Mouse (Mus musculus): Measurements from ENCODE around the gene Sh3kbp1. TPM values are rescaled to one million over a fixed set of nuclear protein-coding genes. Genes with fewer than 3 reads are reported as not detected.

The Sh3kbp1 gene
- total and polyA plus RNA-seq, 2 experiments from 2014 or later, result 46.7 to 58.8 TPM

DNA sequence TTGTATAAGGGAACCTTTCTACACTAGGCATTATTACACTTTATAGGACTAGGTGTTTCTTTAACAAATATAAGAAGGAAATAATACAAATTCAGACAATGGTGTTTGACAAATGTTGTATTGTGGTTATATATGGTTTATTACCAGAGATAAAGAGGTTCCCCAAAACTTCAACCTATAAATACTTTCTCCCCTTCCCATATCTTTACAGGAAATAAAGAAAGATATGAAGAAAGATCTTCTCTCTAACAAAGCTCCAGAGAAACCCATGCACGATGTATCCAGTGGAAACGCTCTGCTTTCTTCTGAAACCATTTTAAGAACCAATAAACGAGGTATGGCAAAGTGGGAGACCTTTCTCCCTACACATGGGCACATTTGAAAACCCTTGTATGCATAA lies 136.7 kb downstream of the Sh3kbp1 start:
- 83% methylated on average over 3 of the region's 3 CpGs for WGBS
- H3K27me3 ChIP-seq (ENCODE audit: insufficient read depth, low read length), result no peaks in the 10 kb centered on the region

DNA sequence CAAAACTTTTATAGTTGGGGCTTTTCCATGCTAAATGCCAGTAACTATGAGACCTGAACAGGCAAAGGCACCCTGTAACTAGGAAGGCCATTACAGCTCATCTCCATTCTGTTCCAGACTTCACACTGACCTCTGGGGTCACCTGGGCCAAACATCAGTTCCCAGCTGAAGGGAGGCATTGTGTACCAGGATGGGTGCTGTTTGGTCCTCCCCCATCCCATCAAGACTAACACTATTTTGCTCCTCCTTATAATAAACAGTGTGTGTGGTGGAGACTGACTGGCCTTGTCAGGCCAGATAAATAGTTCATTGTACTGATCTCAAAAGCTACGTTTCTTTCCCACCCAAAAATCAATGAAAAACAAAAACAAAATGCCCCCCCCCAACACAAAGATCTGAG lies 138.8 kb downstream of the Sh3kbp1 start:
- WGBS, result 42% methylated on average over 1 of the region's 1 CpGs
- no peak overlapping the region for H3K4me2 ChIP-seq (ENCODE audit: low read depth)
- no peaks in the 10 kb centered on the region for H3K9me3 ChIP-seq (ENCODE audit: low read length)
- no peaks in the 10 kb centered on the region for H3K27me3 ChIP-seq (ENCODE audit: insufficient read depth, low read length)
- H3K9ac ChIP-seq, result no peak overlapping the region
- no peak for TF ChIP-seq CTCF (IDR thresholded peaks at IDR 0.05; ENCODE audit: low read depth)
- H3K36me3 ChIP-seq (ENCODE audit: insufficient read depth), result no peaks in the 10 kb centered on the region
- H3K27ac ChIP-seq (ENCODE audit: low read depth, low read length), result no peak overlapping the region
- no peaks in the 10 kb centered on the region for H3K4me1 ChIP-seq (ENCODE audit: insufficient read depth)
- ATAC-seq (no peak), DNase-seq (no peak)
- H3K4me3 ChIP-seq (ENCODE audit: low read depth, low read length), result no peak overlapping the region

More for the DNA sequence above, 136.7 kb downstream of the Sh3kbp1 start:
- Histone ChIP-seq H3K4me2 (ENCODE audit: low read depth) (no peak overlapping the region), H3K9me3 (ENCODE audit: low read length) (no peaks in the 10 kb centered on the region), H3K27ac (ENCODE audit: low read depth, low read length) (no peak overlapping the region), H3K9ac (no peak overlapping the region), H3K4me3 (ENCODE audit: low read depth, low read length) (no peak overlapping the region), H3K36me3 (ENCODE audit: insufficient read depth) (no peaks in the 10 kb centered on the region), H3K4me1 (ENCODE audit: insufficient read depth) (no peaks in the 10 kb centered on the region)
- no peak for DNase-seq
- no peak for TF ChIP-seq CTCF (IDR thresholded peaks at IDR 0.05; ENCODE audit: low read depth)
- no peak for ATAC-seq

DNA sequence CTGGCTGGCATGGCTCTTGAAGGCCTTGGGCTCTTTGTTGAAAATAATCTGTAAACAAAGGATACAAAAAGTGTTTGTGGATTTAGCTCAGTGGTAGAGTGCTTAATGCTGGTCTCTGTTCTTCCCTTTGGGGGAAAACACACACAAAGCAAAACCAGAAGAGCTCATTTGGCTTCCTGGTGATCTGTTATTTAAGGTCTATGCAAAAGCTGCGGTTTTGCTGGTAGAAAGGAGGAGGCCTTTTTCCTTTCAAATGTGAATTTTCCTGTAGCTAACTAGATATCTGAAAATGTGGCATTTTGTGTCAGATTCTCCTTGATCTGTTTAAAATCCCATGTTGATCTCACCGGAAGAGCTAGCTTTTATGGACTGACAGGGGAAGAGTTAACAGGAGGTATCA lies 141.9 kb downstream of the Sh3kbp1 start:
- H3K9me3 ChIP-seq (ENCODE audit: low read length), result no peaks in the 10 kb centered on the region
- no peak for TF ChIP-seq CTCF (IDR thresholded peaks at IDR 0.05; ENCODE audit: low read depth)
- H3K27ac ChIP-seq (ENCODE audit: low read depth, low read length), result no peak overlapping the region
- WGBS, result 50% methylated on average over 2 of the region's 2 CpGs
- DNase-seq, result no peak
- no peaks in the 10 kb centered on the region for H3K36me3 ChIP-seq (ENCODE audit: insufficient read depth)
- ATAC-seq, result no peak
- H3K27me3 ChIP-seq (ENCODE audit: insufficient read depth, low read length), result no peaks in the 10 kb centered on the region
- H3K4me2 ChIP-seq (ENCODE audit: low read depth), result no peak overlapping the region
- H3K4me1 ChIP-seq (ENCODE audit: insufficient read depth), result no peaks in the 10 kb centered on the region
- H3K4me3 ChIP-seq (ENCODE audit: low read depth, low read length), result no peak overlapping the region
- H3K9ac ChIP-seq, result no peak overlapping the region

DNA sequence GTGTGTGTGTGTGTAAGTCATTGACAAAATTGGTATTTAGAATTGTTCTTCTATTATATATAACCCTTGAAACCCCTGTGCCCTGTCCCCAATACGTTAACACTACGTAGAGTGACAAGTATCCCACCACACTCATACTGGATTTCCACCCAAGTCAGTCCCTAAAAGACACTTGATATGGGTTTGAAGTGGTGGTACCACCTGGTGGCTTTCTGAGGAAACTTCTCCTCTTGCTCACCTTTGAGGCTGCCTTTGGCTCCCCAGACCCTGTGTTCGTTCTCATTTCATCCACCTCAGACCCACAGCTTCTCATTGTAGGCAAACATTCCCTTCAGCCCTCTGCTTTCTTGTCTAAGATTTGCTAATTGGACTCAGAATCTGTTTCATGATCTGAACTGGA lies 142.7 kb downstream of the Sh3kbp1 start:
- Histone ChIP-seq H3K4me3 (ENCODE audit: low read depth, low read length) (no peak overlapping the region), H3K4me2 (ENCODE audit: low read depth) (no peak overlapping the region), H3K27ac (ENCODE audit: low read depth, low read length) (no peak overlapping the region), H3K27me3 (ENCODE audit: insufficient read depth, low read length) (no peaks in the 10 kb centered on the region), H3K9me3 (ENCODE audit: low read length) (no peaks in the 10 kb centered on the region), H3K4me1 (ENCODE audit: insufficient read depth) (no peaks in the 10 kb centered on the region), H3K36me3 (ENCODE audit: insufficient read depth) (no peaks in the 10 kb centered on the region), H3K9ac (no peak overlapping the region)
- no peak for TF ChIP-seq CTCF (IDR thresholded peaks at IDR 0.05; ENCODE audit: low read depth)
- DNase-seq, result no peak
- ATAC-seq, result no peak
- WGBS, result 80% methylated on average over 3 of the region's 3 CpGs

DNA sequence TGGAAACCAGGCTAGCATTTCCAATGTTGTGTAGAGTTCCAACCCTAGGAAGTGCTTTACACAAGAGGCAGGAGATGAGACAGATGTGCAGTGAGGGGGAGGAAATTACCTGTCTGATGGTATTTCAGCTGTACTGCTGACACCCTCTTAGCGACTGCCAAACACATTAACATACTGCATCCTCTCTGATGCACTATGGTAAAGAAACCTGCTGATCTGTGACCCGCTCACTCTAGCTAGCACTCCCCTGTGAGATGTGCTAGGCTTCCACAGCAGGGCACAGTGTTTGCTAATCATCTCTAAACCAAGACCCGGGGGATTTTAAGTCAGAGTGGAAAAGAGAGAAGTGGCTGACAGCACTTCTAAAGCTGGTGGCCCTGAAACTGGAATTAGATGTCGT lies 145.1 kb downstream of the Sh3kbp1 start:
- no peak for DNase-seq
- H3K4me3 ChIP-seq (ENCODE audit: low read depth, low read length), result no peak overlapping the region
- H3K27me3 ChIP-seq (ENCODE audit: insufficient read depth, low read length), result no peaks in the 10 kb centered on the region
- H3K36me3 ChIP-seq (ENCODE audit: insufficient read depth), result no peaks in the 10 kb centered on the region
- TF ChIP-seq CTCF (IDR thresholded peaks at IDR 0.05; ENCODE audit: low read depth), result no peak
- no peak for ATAC-seq
- no peaks in the 10 kb centered on the region for H3K9me3 ChIP-seq (ENCODE audit: low read length)
- no peak overlapping the region for H3K27ac ChIP-seq (ENCODE audit: low read depth, low read length)
- no peak overlapping the region for H3K4me2 ChIP-seq (ENCODE audit: low read depth)
- H3K9ac ChIP-seq, result no peak overlapping the region
- H3K4me1 ChIP-seq (ENCODE audit: insufficient read depth), result no peaks in the 10 kb centered on the region
- WGBS, result 56% methylated on average over 4 of the region's 4 CpGs

DNA sequence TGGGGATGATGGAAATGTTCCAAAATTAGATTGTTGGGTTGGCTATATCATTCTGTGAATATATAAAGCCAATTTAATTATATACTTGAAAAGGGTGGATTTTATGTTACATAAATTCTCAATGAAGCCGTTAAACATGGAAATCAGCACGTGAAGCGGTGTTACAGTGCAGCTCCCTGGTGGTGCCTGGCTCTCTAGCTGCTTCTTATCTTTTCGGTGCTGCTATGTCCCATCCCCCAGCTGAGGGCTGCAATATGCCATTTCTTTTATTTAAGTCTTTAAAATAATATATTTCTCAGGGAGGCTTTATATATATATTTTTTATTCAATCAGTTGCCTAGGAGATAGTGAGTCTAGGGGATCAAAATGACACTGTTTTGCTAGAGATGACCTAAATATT lies 148.0 kb downstream of the Sh3kbp1 start:
- TF ChIP-seq CTCF (IDR thresholded peaks at IDR 0.05; ENCODE audit: low read depth), result no peak
- Histone ChIP-seq H3K36me3 (ENCODE audit: insufficient read depth) (no peaks in the 10 kb centered on the region), H3K4me3 (ENCODE audit: low read depth, low read length) (no peak overlapping the region), H3K27ac (ENCODE audit: low read depth, low read length) (no peak overlapping the region), H3K9ac (no peak overlapping the region), H3K4me1 (ENCODE audit: insufficient read depth) (no peaks in the 10 kb centered on the region), H3K9me3 (ENCODE audit: low read length) (no peaks in the 10 kb centered on the region), H3K27me3 (ENCODE audit: insufficient read depth, low read length) (no peaks in the 10 kb centered on the region), H3K4me2 (ENCODE audit: low read depth) (no peak overlapping the region)
- DNase-seq (no peak), ATAC-seq (peak; percentile 36; the same call in 1 of the 2 replicates)
- WGBS, result 51% methylated on average over 4 of the region's 4 CpGs

DNA sequence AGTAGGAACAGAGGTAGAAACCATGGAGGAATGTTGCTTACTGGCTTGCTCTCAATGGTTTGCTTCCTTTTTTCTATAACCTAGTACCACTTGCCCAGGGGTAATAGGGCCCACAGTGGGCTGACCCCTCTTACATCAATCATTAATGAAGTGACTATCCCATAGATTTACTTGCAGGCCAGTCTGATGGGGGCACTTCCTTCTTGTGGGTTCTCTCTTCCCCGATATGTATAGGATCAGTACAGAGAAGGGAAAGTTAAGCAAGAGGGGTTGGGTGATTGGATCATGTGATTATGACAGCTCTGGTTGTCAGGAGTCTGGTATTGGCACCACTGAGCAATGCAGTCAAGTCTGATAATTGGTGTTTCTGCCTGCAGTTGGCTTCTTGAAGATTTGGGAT lies 151.7 kb downstream of the Sh3kbp1 start:
- Histone ChIP-seq H3K4me1 (ENCODE audit: insufficient read depth) (no peaks in the 10 kb centered on the region), H3K36me3 (ENCODE audit: insufficient read depth) (no peaks in the 10 kb centered on the region), H3K9ac (no peak overlapping the region), H3K4me3 (ENCODE audit: low read depth, low read length) (no peak overlapping the region), H3K9me3 (ENCODE audit: low read length) (no peaks in the 10 kb centered on the region), H3K27me3 (ENCODE audit: insufficient read depth, low read length) (no peaks in the 10 kb centered on the region), H3K4me2 (ENCODE audit: low read depth) (no peak overlapping the region), H3K27ac (ENCODE audit: low read depth, low read length) (no peak overlapping the region)
- 90% methylated on average over 1 of the region's 1 CpGs for WGBS
- ATAC-seq, result no peak
- no peak for DNase-seq
- no peak for TF ChIP-seq CTCF (IDR thresholded peaks at IDR 0.05; ENCODE audit: low read depth)

DNA sequence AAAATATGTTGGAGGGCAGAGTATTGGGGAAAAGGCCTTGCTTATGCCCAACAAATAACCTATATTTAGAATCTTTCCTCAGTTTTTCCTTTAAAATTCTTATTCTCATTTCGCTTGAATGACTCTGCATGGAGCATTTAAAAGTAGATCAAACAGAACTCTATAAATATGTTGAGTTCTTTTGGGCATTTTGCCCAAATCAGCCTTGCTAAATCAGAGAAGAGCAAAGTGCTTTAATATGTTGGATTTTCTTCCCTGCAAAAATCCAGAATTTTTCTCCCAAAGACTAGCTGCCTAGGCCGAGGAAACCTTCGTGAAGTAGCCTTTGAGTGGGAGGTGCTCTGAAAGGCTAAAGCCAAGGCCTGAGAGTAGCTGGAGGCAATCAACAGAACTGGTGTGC lies 163.4 kb downstream of the Sh3kbp1 start:
- no peak for TF ChIP-seq CTCF (IDR thresholded peaks at IDR 0.05; ENCODE audit: low read depth)
- Histone ChIP-seq H3K9ac (no peak overlapping the region), H3K36me3 (ENCODE audit: insufficient read depth) (no peaks in the 10 kb centered on the region), H3K4me1 (ENCODE audit: insufficient read depth) (no peaks in the 10 kb centered on the region), H3K27ac (ENCODE audit: low read depth, low read length) (no peak overlapping the region), H3K9me3 (ENCODE audit: low read length) (no peaks in the 10 kb centered on the region), H3K4me2 (ENCODE audit: low read depth) (no peak overlapping the region), H3K27me3 (ENCODE audit: insufficient read depth, low read length) (no peaks in the 10 kb centered on the region), H3K4me3 (ENCODE audit: low read depth, low read length) (no peak overlapping the region)
- ATAC-seq (no peak), DNase-seq (peak; percentile 33)
- 61% methylated on average over 3 of the region's 3 CpGs for WGBS

Measured in forebrain, postnatal 0 days (tissue).